Mouse (Mus musculus) layer of hippocampus, adult 11-12 months (tissue): ENCODE results near the gene Chchd3.

Experiments used
- DNase-seq: peaks from one replicate; pipeline ENCODE4 v3.0.0; 2022; ENCODE audit warnings: low spot score

Chchd3 gene

GRCm38 (mm10) chr6:32935576-32935975, 124.5 kb downstream of the Chchd3 start:
- no peak for DNase-seq

GRCm38 (mm10) chr6:32931106-32931770, 128.8 kb downstream of the Chchd3 start:
- DNase-seq: peak; percentile 12

- DNase-seq: no peak
These were observed 137.7 kb downstream of the Chchd3 start for GRCm38 (mm10) chr6:32922391-32922790.

GRCm38 (mm10) chr6:32920091-32920490, 140.0 kb downstream of the Chchd3 start:
- peak; percentile 13 for DNase-seq

- no peak for DNase-seq
These were observed 149.4 kb downstream of the Chchd3 start for GRCm38 (mm10) chr6:32910692-32911091.

GRCm38 (mm10) chr6:32899061-32899460, 161.0 kb downstream of the Chchd3 start:
- DNase-seq: no peak

- DNase-seq: no peak
These were observed 166.0 kb downstream of the Chchd3 start for GRCm38 (mm10) chr6:32894100-32894499.

GRCm38 (mm10) chr6:32890726-32891125, 169.3 kb downstream of the Chchd3 start:
- DNase-seq: no peak

GRCm38 (mm10) chr6:32888894-32889529, 171.0 kb downstream of the Chchd3 start:
- no peak for DNase-seq

- DNase-seq: peak; percentile 41
These were observed 181.5 kb downstream of the Chchd3 start for GRCm38 (mm10) chr6:32878586-32878985.

- no peak for DNase-seq
These were observed 185.9 kb downstream of the Chchd3 start for GRCm38 (mm10) chr6:32874176-32874575.

GRCm38 (mm10) chr6:32872805-32873204, 187.3 kb downstream of the Chchd3 start:
- DNase-seq: no peak

GRCm38 (mm10) chr6:32850960-32851359, 209.1 kb downstream of the Chchd3 start:
- no peak for DNase-seq

GRCm38 (mm10) chr6:32848974-32849373, 211.1 kb downstream of the Chchd3 start:
- no peak for DNase-seq

GRCm38 (mm10) chr6:32845463-32845862, 214.6 kb downstream of the Chchd3 start:
- no peak for DNase-seq

GRCm38 (mm10) chr6:32837939-32838301, 222.1 kb downstream of the Chchd3 start:
- no peak for DNase-seq

GRCm38 (mm10) chr6:32837165-32837938, 222.7 kb downstream of the Chchd3 start:
- DNase-seq: no peak

GRCm38 (mm10) chr6:32823856-32824620, 236.0 kb downstream of the Chchd3 start:
- no peak for DNase-seq

GRCm38 (mm10) chr6:32818961-32819360, 241.1 kb downstream of the Chchd3 start:
- no peak for DNase-seq

GRCm38 (mm10) chr6:32808796-32809195, 251.3 kb downstream of the Chchd3 start:
- no peak for DNase-seq

- no peak for DNase-seq
These were observed 252.3 kb downstream of the Chchd3 start for GRCm38 (mm10) chr6:32807771-32808170.

- DNase-seq: no peak
These were observed 256.4 kb downstream of the Chchd3 start for GRCm38 (mm10) chr6:32803646-32804045.
